Mouse (Mus musculus) intestine, embryonic 16.5 days (tissue): Measurements from ENCODE around the gene Zdhhc14. TPM values are rescaled to one million over a fixed set of nuclear protein-coding genes. Genes with fewer than 3 reads are reported as not detected.

Source experiments
- ATAC-seq: fragments of 200-750 bp; cut with Nextera tagmentation; 2 replicates; pipeline ENCODE4 v1.8.0; 2017; ENCODE audit warnings: moderate TSS enrichment, moderate library complexity
- H3K27ac ChIP-seq: fragments of 300-500 bp; sonication (generic); 2 replicates; pipeline ENCODE4 v1.5.1; 2014; ENCODE audit warnings: mild to moderate bottlenecking, low read length
- H3K27me3 ChIP-seq: fragments of 300-500 bp; sonication (generic); replicated peaks from 2 replicates; pipeline ENCODE4 v1.6.1; 2014; ENCODE audit warnings: low read length, control low read depth, mixed read lengths; ENCODE audit not compliant: control insufficient read depth, insufficient read depth
- H3K36me3 ChIP-seq: fragments of 300-500 bp; sonication (generic); 2 replicates; pipeline ENCODE4 v1.6.1; 2014; ENCODE audit warnings: low read length, control low read depth; ENCODE audit not compliant: control insufficient read depth, insufficient read depth
- H3K4me1 ChIP-seq: fragments of 300-500 bp; sonication (generic); 2 replicates; pipeline ENCODE4 v1.6.1; 2014; ENCODE audit warnings: low read length, control low read depth, mixed read lengths; ENCODE audit not compliant: control insufficient read depth, insufficient read depth
- H3K4me2 ChIP-seq: fragments of 300-500 bp; sonication (generic); 2 replicates; pipeline ENCODE4 v1.6.1; 2014; ENCODE audit warnings: low read depth, low read length, control low read depth
- H3K4me3 ChIP-seq: fragments of 300-500 bp; sonication (generic); 2 replicates; pipeline ENCODE4 v1.5.1; 2014; ENCODE audit warnings: mild to moderate bottlenecking, low read length
- H3K9ac ChIP-seq: fragments of 300-500 bp; sonication (generic); 2 replicates; pipeline ENCODE4 v1.6.1; 2014; ENCODE audit warnings: low read depth, low read length
- H3K9me3 ChIP-seq: fragments of 300-500 bp; sonication (generic); 2 replicates; pipeline ENCODE4 v1.6.1; 2016; ENCODE audit warnings: low read length, control low read depth; ENCODE audit not compliant: control insufficient read depth
- WGBS: fragments of 180-500 bp; shearing (Covaris S2); extraction: QIAGEN DNeasy Blood & Tissue Kit; methylation state at CpG from one replicate; pipeline ENCODE4 v1.1.7; 2014; 5-methylcytosine and 5-hydroxymethylcytosine counted together
- polyA plus RNA-seq: library from polyadenylated mRNA; unstranded; fragments of >200 nt; fragmentation: Nextera tagmentation; extraction: Ambion mirVana; gene quantifications from 2 replicates; pipeline ENCODE4 v1.2.1, GENCODE M21; 2015

The Zdhhc14 gene
- polyA plus RNA-seq, 1 experiment from 2014 or later, result 0.48 TPM

GRCm38 (mm10) chr17:5756855-5757254, 264.5 kb downstream of the Zdhhc14 start:
- Histone ChIP-seq H3K27me3 (no peaks in the 10 kb centered on the region), H3K4me1 (no peaks in the 10 kb centered on the region; the same call in 1 of the 2 replicates), H3K4me2 (no peak overlapping the region), H3K9me3 (no peaks in the 10 kb centered on the region), H3K4me3 (no peak overlapping the region), H3K36me3 (no peaks in the 10 kb centered on the region), H3K27ac (no peak overlapping the region), H3K9ac (no peak overlapping the region)
- 82% methylated on average over 15 of the region's 15 CpGs for WGBS
- ATAC-seq, result no peak

- Histone ChIP-seq H3K4me1 (no peaks in the 10 kb centered on the region), H3K4me2 (no peak overlapping the region), H3K27me3 (no peaks in the 10 kb centered on the region), H3K4me3 (no peak overlapping the region), H3K9me3 (no peaks in the 10 kb centered on the region), H3K9ac (no peak overlapping the region), H3K27ac (no peak overlapping the region), H3K36me3 (no peaks in the 10 kb centered on the region)
- 84% methylated on average over 5 of the region's 5 CpGs for WGBS
- no peak for ATAC-seq
Measured at GRCm38 (mm10) chr17:5763768-5764167, 271.4 kb downstream of the Zdhhc14 start.

GRCm38 (mm10) chr17:5764270-5764669, 271.9 kb downstream of the Zdhhc14 start:
- ATAC-seq, result no peak
- H3K27ac ChIP-seq, result no peak overlapping the region

GRCm38 (mm10) chr17:5765746-5766145, 273.4 kb downstream of the Zdhhc14 start:
- no peak overlapping the region for H3K4me2 ChIP-seq
- 85% methylated on average over 4 of the region's 4 CpGs for WGBS
- no peak overlapping the region for H3K27ac ChIP-seq
- no peak overlapping the region for H3K9ac ChIP-seq
- no peaks in the 10 kb centered on the region for H3K36me3 ChIP-seq
- no peaks in the 10 kb centered on the region for H3K9me3 ChIP-seq
- H3K4me3 ChIP-seq, result no peak overlapping the region
- no peaks in the 10 kb centered on the region for H3K27me3 ChIP-seq
- H3K4me1 ChIP-seq, result peaks cover 14% of the 10 kb centered on the region
- no peak for ATAC-seq

More at GRCm38 (mm10) chr17:5764270-5764669, 271.9 kb downstream of the Zdhhc14 start:
- no peaks in the 10 kb centered on the region for H3K9me3 ChIP-seq
- H3K27me3 ChIP-seq, result no peaks in the 10 kb centered on the region
- H3K4me2 ChIP-seq, result no peak overlapping the region
- no peaks in the 10 kb centered on the region for H3K4me1 ChIP-seq
- no peak overlapping the region for H3K9ac ChIP-seq
- no peak overlapping the region for H3K4me3 ChIP-seq
- WGBS, result 62% methylated on average over 5 of the region's 5 CpGs
- no peaks in the 10 kb centered on the region for H3K36me3 ChIP-seq

GRCm38 (mm10) chr17:5768164-5768705, 275.9 kb downstream of the Zdhhc14 start:
- ATAC-seq, result no peak

GRCm38 (mm10) chr17:5768810-5769520, 276.6 kb downstream of the Zdhhc14 start:
- ATAC-seq, result no peak
- Histone ChIP-seq H3K4me2 (no peak overlapping the region), H3K4me1 (peaks cover 17% of the 10 kb centered on the region), H3K36me3 (no peaks in the 10 kb centered on the region), H3K9ac (no peak overlapping the region), H3K9me3 (no peaks in the 10 kb centered on the region), H3K27ac (no peak overlapping the region), H3K4me3 (no peak overlapping the region), H3K27me3 (no peaks in the 10 kb centered on the region)
- WGBS, result 84% methylated on average over 9 of the region's 9 CpGs

More at GRCm38 (mm10) chr17:5768164-5768705, 275.9 kb downstream of the Zdhhc14 start:
- H3K4me2 ChIP-seq, result no peak overlapping the region
- no peaks in the 10 kb centered on the region for H3K9me3 ChIP-seq
- no peaks in the 10 kb centered on the region for H3K27me3 ChIP-seq
- H3K4me3 ChIP-seq, result no peak overlapping the region
- no peak overlapping the region for H3K9ac ChIP-seq
- no peak overlapping the region for H3K27ac ChIP-seq
- WGBS, result 77% methylated on average over 6 of the region's 6 CpGs
- H3K36me3 ChIP-seq, result no peaks in the 10 kb centered on the region
- peaks cover 17% of the 10 kb centered on the region for H3K4me1 ChIP-seq

GRCm38 (mm10) chr17:5769776-5770175, 277.4 kb downstream of the Zdhhc14 start:
- Histone ChIP-seq H3K36me3 (no peaks in the 10 kb centered on the region), H3K4me2 (peak overlapping the region; percentile 76), H3K9me3 (no peaks in the 10 kb centered on the region), H3K27ac (peak overlapping the region; percentile 87), H3K9ac (peak overlapping the region; percentile 62), H3K4me3 (peak overlapping the region; percentile 43), H3K4me1 (peaks cover 17% of the 10 kb centered on the region), H3K27me3 (no peaks in the 10 kb centered on the region)
- no peak for ATAC-seq
- 27% methylated on average over 7 of the region's 7 CpGs for WGBS

GRCm38 (mm10) chr17:5770265-5771249, 278.2 kb downstream of the Zdhhc14 start:
- Histone ChIP-seq H3K4me3 (peak overlapping the region; percentile 43), H3K27me3 (no peaks in the 10 kb centered on the region), H3K36me3 (no peaks in the 10 kb centered on the region), H3K4me2 (peak overlapping the region; percentile 76), H3K27ac (peak overlapping the region; percentile 87), H3K9ac (peak overlapping the region; percentile 62), H3K4me1 (peaks cover 17% of the 10 kb centered on the region), H3K9me3 (no peaks in the 10 kb centered on the region)
- peak; percentile 95 for ATAC-seq
- WGBS, result 9% methylated on average over 22 of the region's 22 CpGs
